Mouse (Mus musculus) midbrain, postnatal 0 days (tissue): ENCODE data around the gene F3. TPM values are rescaled to one million over a fixed set of nuclear protein-coding genes. Genes with fewer than 3 reads are reported as not detected.
"Not testable (repeated sequence)": the region's sequence is repeated elsewhere in the genome, so short reads cannot be mapped to it uniquely, and the experiment has no call there.

Experiments
- ATAC-seq: fragments of 200-750 bp; cut with Nextera tagmentation; 2 replicates; pipeline ENCODE4 v1.8.0; 2017; ENCODE audit warnings: moderate number of reproducible peaks, mild to moderate bottlenecking, moderate TSS enrichment, moderate library complexity; ENCODE audit not compliant: low FRiP score
- DNase-seq: peaks from one replicate; pipeline ENCODE4 v3.0.0-alpha.2; 2015; ENCODE audit warnings: low spot score
- H3K27ac ChIP-seq: fragments of 300-500 bp; sonication (generic); 2 replicates; pipeline ENCODE4 v1.5.1; 2014; ENCODE audit warnings: low read depth, mild to moderate bottlenecking, low read length, mixed read lengths
- H3K27me3 ChIP-seq: fragments of 300-500 bp; sonication (generic); 2 replicates; pipeline ENCODE4 v1.6.1; 2014; ENCODE audit warnings: low read length, control low read depth, mixed read lengths; ENCODE audit not compliant: insufficient read depth
- H3K36me3 ChIP-seq: fragments of 300-500 bp; sonication (generic); 2 replicates; pipeline ENCODE4 v1.6.1; 2014; ENCODE audit warnings: low read length, control low read depth, mixed read lengths; ENCODE audit not compliant: insufficient read depth
- H3K4me1 ChIP-seq: fragments of 300-500 bp; sonication (generic); 2 replicates; pipeline ENCODE4 v1.6.1; 2014; ENCODE audit warnings: mild to moderate bottlenecking, control low read depth, antibody characterized with exemption, low read length, mixed read lengths; ENCODE audit not compliant: insufficient read depth
- H3K4me2 ChIP-seq: fragments of 300-500 bp; sonication (generic); 2 replicates; pipeline ENCODE4 v1.6.1; 2014; ENCODE audit warnings: low read depth, mild to moderate bottlenecking, low read length, mixed read lengths; ENCODE audit not compliant: poor library complexity, severe bottlenecking
- H3K4me3 ChIP-seq: fragments of 300-500 bp; sonication (generic); 2 replicates; pipeline ENCODE4 v1.5.1; 2014; ENCODE audit warnings: low read depth, mild to moderate bottlenecking, low read length, moderate library complexity
- H3K9ac ChIP-seq: fragments of 300-500 bp; sonication (generic); replicated peaks from 2 replicates; pipeline ENCODE4 v1.6.1; 2014; ENCODE audit warnings: mild to moderate bottlenecking, low read length, moderate library complexity, mixed read lengths; ENCODE audit not compliant: poor library complexity, severe bottlenecking
- H3K9me3 ChIP-seq: fragments of 300-500 bp; sonication (generic); 2 replicates; pipeline ENCODE4 v1.6.1; 2016; ENCODE audit warnings: low read length, control low read depth
- CTCF ChIP-seq: IDR thresholded peaks from 2 replicates; pipeline ENCODE4 v1.5.1; 2016; ENCODE audit warnings: antibody characterized with exemption, mild to moderate bottlenecking
- WGBS: fragments of 180-500 bp; shearing (Covaris S2); extraction: QIAGEN DNeasy Blood & Tissue Kit; methylation state at CpG from one replicate; pipeline ENCODE4 v1.1.7; 2014; 5-methylcytosine and 5-hydroxymethylcytosine counted together
- polyA plus RNA-seq: library from polyadenylated mRNA; unstranded; fragments of >200 nt; fragmentation: Nextera tagmentation; extraction: Ambion mirVana; gene quantifications from 2 replicates; pipeline ENCODE4 v1.2.1, GENCODE M21; 2015
- total RNA-seq: library from RNA; depleted of rRNA; stranded (reverse); fragments of >200 nt; gene quantifications from 2 replicates; pipeline ENCODE4 v1.2.3, GENCODE M21; 2014

Gene F3
- total and polyA plus RNA-seq, 2 experiments from 2014 or later = 15.6 to 16.7 TPM

DNA sequence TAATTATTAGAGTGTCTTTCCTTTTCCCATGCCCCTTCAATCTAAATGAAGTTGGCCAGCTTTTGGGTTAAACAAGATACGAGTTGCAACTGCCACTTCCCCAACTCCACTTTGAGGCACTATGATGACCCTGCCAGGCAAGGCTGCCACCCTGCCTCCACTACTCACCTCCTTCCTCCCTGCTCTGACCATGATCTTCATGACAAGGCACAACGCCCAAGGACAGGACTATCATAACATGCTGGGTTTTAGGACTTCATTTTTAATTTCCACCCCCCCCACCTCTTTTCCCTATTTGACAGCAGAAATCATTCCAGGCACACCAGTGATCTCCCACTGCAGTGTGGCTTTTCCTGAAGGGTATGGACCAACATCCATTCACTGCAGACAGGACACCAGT is 14.6 kb downstream of the F3 start:
- Histone ChIP-seq H3K9me3 (no peaks in the 10 kb centered on the region), H3K9ac (no peak overlapping the region), H3K4me1 (no peaks in the 10 kb centered on the region), H3K27me3 (no peaks in the 10 kb centered on the region), H3K27ac (no peak overlapping the region), H3K36me3 (peaks cover 14% of the 10 kb centered on the region; the same call in 1 of the 2 replicates), H3K4me3 (no peak overlapping the region), H3K4me2 (no peak overlapping the region)
- no peak for ATAC-seq
- no peak for DNase-seq
- TF ChIP-seq CTCF = no peak
- WGBS = 68% methylated on average over 2 of the region's 2 CpGs

DNA sequence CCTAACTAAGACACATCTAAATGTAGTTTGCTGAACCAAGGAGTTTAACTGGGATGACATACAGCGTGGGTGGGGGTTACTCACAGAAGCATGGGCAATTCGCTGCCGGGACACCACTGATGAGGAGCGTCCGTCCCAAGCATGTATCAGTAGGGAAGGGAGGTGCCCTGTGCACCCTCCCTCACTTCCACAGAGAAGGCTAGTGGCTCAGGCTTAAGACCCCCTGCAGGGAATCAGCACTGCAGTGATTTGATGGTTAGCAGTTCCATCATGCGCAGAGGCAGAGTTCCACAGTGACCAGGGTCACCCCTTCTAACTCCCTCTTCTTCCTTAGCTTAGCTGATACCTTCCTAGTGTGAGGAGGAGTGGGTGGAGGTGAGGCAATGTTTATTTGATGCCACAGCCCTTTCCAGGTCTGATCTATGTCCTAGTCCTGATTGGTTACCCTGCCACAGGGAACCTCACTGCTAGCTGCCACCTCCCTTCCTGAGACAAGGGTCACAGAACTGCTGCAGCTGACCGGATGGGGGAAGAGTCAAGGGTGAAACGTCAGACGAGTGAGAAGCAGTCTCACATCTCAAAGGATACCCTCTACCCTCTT is 15.5 kb downstream of the F3 start:
- Histone ChIP-seq H3K4me3 (no peak overlapping the region), H3K9me3 (no peaks in the 10 kb centered on the region), H3K27ac (no peak overlapping the region), H3K4me1 (no peaks in the 10 kb centered on the region), H3K36me3 (0 out of 2 replicates have a peak, but pooled peaks cover 8% of the 10 kb centered on the region), H3K27me3 (no peaks in the 10 kb centered on the region), H3K9ac (no peak overlapping the region), H3K4me2 (no peak overlapping the region)
- no peak for TF ChIP-seq CTCF
- DNase-seq (no peak), ATAC-seq (no peak)
- WGBS = 81% methylated on average over 9 of the region's 9 CpGs

DNA sequence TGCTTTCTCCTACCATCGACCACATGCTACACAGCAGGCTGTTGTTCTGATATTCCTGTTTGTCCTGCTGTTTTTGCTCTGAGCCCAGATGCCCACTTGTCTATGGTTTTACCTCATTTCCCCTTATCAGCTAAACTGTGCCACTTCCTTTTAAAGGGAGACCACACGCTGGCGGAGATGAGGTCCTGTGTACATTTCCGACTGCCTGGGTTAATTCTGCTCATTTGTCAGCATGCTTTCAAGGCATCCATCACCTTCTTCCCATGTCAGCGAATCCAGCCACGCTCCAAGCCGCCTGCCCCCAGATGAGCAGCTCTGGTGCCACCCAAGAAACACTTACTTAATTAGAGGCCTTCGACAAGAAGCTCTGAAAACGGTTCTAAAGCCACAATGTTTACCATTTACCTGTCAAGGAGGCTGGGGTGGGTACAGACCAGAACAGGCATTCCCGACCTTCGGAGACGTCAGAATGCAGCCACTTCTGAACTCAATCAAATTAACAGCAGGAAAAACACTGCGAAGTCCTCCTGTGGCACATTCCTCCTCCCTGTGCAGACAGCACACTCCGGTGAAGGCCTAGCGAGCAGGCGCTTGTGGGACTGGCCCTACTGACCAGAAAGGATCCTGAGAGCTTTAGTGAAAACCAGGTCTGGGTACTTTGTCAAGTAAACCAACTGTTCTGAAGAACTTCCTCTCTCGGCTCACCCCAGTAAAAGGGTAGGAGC is 16.3 kb downstream of the F3 start:
- Histone ChIP-seq H3K4me1 (no peaks in the 10 kb centered on the region), H3K27ac (no peak overlapping the region), H3K4me3 (no peak overlapping the region), H3K9ac (no peak overlapping the region), H3K4me2 (no peak overlapping the region), H3K27me3 (no peaks in the 10 kb centered on the region), H3K36me3 (0 out of 2 replicates have a peak, but pooled peaks cover 4% of the 10 kb centered on the region), H3K9me3 (no peaks in the 10 kb centered on the region)
- no peak for TF ChIP-seq CTCF
- WGBS = 80% methylated on average over 17 of the region's 17 CpGs
- ATAC-seq = no peak
- DNase-seq = no peak

GRCm38 (mm10) chr3:121741186-121741848 is 18.0 kb downstream of the F3 start:
- H3K9ac ChIP-seq, H3K9me3 ChIP-seq, ATAC-seq, H3K27ac ChIP-seq, H3K4me1 ChIP-seq, H3K27me3 ChIP-seq, DNase-seq, H3K4me2 ChIP-seq, H3K4me3 ChIP-seq, H3K36me3 ChIP-seq: not testable (repeated sequence)
- WGBS = 85% methylated on average over 4 of the region's 4 CpGs

GRCm38 (mm10) chr3:121754319-121755090 is 31.2 kb downstream of the F3 start:
- ATAC-seq, H3K9ac ChIP-seq, H3K27ac ChIP-seq, H3K27me3 ChIP-seq, H3K4me2 ChIP-seq, H3K4me3 ChIP-seq, H3K9me3 ChIP-seq, H3K36me3 ChIP-seq, H3K4me1 ChIP-seq, DNase-seq: not testable (repeated sequence)
- 86% methylated on average over 10 of the region's 10 CpGs for WGBS
